Comparison of ENCODE assay signal across 7 mouse cellular contexts in the genomic region with DNA sequence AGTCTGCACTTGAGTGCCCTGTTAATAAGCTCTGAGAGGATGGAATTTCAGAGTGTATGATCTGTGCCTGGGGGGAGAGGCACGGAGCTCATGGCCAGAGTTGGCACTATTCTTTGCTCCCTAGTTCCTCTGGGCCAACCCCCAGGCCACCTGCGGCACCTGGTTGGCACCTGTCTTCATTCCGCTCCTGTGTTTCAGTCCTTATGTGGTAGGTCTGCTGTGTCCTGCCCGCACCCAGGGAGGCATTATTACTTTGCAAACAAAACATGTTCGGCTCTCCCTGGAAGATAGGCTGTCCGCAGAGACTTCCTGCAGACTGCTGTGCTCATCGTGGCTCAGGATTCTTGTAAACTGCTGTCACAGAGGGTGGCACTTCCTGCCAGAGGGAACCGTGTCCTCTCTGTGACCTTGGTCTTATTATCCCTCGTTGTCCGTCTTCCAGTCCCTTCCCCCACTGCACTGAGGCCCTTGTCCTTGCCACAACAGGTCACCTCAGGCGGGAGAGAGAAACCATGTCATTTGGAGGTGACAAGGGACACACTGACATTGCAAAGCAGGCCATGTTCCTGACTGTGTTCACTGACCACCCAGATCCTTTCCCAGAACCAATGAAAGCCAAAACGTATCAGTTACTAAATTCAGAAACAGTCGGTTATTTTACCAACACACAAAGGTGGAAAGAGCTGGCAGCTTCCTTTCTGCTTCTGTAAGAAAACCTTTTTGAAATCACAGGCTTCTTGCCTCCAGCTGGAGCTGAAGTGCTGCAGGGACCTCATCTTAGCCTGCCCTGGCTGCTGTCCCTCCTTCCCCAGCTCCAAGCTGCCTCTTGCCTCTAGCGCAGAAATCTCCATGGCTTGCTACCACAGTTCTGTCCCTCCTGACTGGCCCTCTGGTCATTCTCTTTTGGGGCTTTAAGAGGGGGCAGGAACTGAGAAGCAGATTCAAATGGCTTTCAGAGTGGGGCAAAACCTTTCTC.
A peak's percentile ranks its signal among the peaks of the same experiment; 100 is the strongest.
DNase-seq lines count a peak whose midpoint lies in the region; ATAC-seq lines count a peak whose summit lies in the region.

No protein-coding gene starts in this region.

- H3K9me3 ChIP-seq in heart, embryonic 12.5 days (replicated peaks): no peaks in the 10 kb centered on the region
- no peaks in the 10 kb centered on the region for H3K9me3 ChIP-seq in midbrain, embryonic 10.5 days (replicated peaks)

- peak overlapping the region; percentile 44 for H3K9ac ChIP-seq in heart, embryonic 12.5 days

- peaks cover 8% of the 10 kb centered on the region for H3K4me1 ChIP-seq in brown adipose tissue, adult 24 weeks (ENCODE audit: control insufficient read depth, insufficient read depth, insufficient read length, low read length)
- H3K4me1 ChIP-seq in heart, embryonic 12.5 days (replicated peaks): peaks cover 30% of the 10 kb centered on the region
- H3K4me1 ChIP-seq in midbrain, embryonic 10.5 days: peaks cover 43% of the 10 kb centered on the region

- peak; percentile 88 for DNase-seq in R1 (ENCODE audit: low read depth, low spot score)
- peak; percentile 31 to 33 for DNase-seq in kidney, postnatal 36 days
- DNase-seq in midbrain, embryonic 10.5 days (ENCODE audit: low spot score): peak; percentile 46
- DNase-seq in right cerebral cortex, adult 18-20 months: no peak
- no peak for DNase-seq in layer of hippocampus, adult 11-12 months (ENCODE audit: low spot score)

- 17% methylated on average over 14 of the region's 14 CpGs for WGBS in heart, embryonic 12.5 days
- 34% methylated on average over 14 of the region's 14 CpGs for WGBS in midbrain, embryonic 10.5 days

- no peaks in the 10 kb centered on the region for H3K27me3 ChIP-seq in heart, embryonic 12.5 days (replicated peaks)
- peaks cover 12% of the 10 kb centered on the region; the same call in 1 of the 2 replicates for H3K27me3 ChIP-seq in midbrain, embryonic 10.5 days (ENCODE audit: low read depth, poor library complexity, severe bottlenecking)

- ATAC-seq in heart, embryonic 12.5 days (ENCODE audit: insufficient number of reproducible peaks, low FRiP score): peak; percentile 82

- H3K4me2 ChIP-seq in heart, embryonic 12.5 days: peak overlapping the region; percentile 37

- no peak overlapping the region for H3K4me3 ChIP-seq in brown adipose tissue, adult 24 weeks (ENCODE audit: insufficient read depth, low read depth, low read length)
- no peak overlapping the region for H3K4me3 ChIP-seq in heart, embryonic 12.5 days
- H3K4me3 ChIP-seq in midbrain, embryonic 10.5 days: no peak overlapping the region

- no peaks in the 10 kb centered on the region for H3K36me3 ChIP-seq in heart, embryonic 12.5 days
- no peaks in the 10 kb centered on the region for H3K36me3 ChIP-seq in midbrain, embryonic 10.5 days

- 0 out of 2 replicates have a peak overlapping the region, but pooled peaks have one; percentile 4 for H3K27ac ChIP-seq in brown adipose tissue, adult 24 weeks (replicated peaks; ENCODE audit: low read depth, low read length)
- H3K27ac ChIP-seq in heart, embryonic 12.5 days (ENCODE audit: poor library complexity, severe bottlenecking): peak overlapping the region; percentile 83
- H3K27ac ChIP-seq in midbrain, embryonic 10.5 days (replicated peaks): peak overlapping the region; percentile 78

Comparison
In these comparisons a context has a peak if more than half of its experiments do, and no peak if none do; other contexts are left out.
1. DNase-seq: peak in R1 (single experiment), kidney, postnatal 36 days (2 of 2) and midbrain, embryonic 10.5 days (single experiment); none in right cerebral cortex, adult 18-20 months (single experiment) and layer of hippocampus, adult 11-12 months (single experiment).
2. H3K27ac ChIP-seq: peak in every context shown above with its lines; median percentile 83 in heart, embryonic 12.5 days; 78 in midbrain, embryonic 10.5 days; 4 in brown adipose tissue, adult 24 weeks.